ENCODE assay signal across 30 mouse cellular contexts in the genomic region with DNA sequence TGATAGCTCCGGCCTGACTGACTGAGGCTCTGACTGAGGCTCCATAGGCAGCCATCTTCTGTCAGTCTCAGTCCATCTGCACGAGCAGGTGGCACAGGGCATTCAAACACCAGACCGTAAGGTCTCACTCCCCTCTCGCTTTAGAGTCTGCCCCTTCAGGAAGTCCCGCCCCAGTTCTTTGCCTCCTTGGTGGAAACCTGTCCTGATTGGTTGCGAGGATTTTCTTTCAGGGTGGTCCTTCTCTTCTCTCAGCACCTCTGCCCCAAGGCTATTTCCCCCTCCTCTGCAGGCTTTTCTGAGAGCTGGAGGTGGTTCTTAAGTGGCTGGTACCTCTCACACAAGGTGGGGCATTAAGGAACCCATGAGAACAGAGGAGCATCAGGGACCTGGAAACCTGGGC. TPM values are rescaled to one million over a fixed set of nuclear protein-coding genes. Genes with fewer than 3 reads are reported as not detected.
A peak's percentile ranks its signal among the peaks of the same experiment; 100 is the strongest.
DNase-seq lines count a peak whose midpoint lies in the region; ATAC-seq and TF ChIP-seq lines count a peak whose summit lies in the region.
"Had no signal": no experiment of that assay in that cellular context is flagged by ENCODE, and none has a peak within 500 bp of the region (broad histone marks: within the 10 kb centered on the region; RNA-seq: fewer than 3 reads in every experiment).

No protein-coding gene starts in this region.

- no peak for TF ChIP-seq CTCF in ES-Bruce4 (IDR thresholded peaks at IDR 0.05; ENCODE audit: low read depth, low read length)

- no peak overlapping the region for H3K27ac ChIP-seq in ES-Bruce4 (ENCODE audit: insufficient read depth, low read length)
- H3K27ac ChIP-seq in heart, embryonic 11.5 days (ENCODE audit: low read depth, low read length), result no peak overlapping the region
- H3K27ac ChIP-seq: forebrain, embryonic 13.5 days; gastrocnemius, adult 2 months; hindbrain, embryonic 12.5 days; liver, embryonic 13.5 days had no signal

- H3K27me3 ChIP-seq in ES-Bruce4 (ENCODE audit: control insufficient read depth, insufficient read depth, low read length, poor library complexity, severe bottlenecking), result no peaks in the 10 kb centered on the region
- H3K27me3 ChIP-seq in heart, embryonic 11.5 days (ENCODE audit: control insufficient read depth, insufficient read depth, low read length), result peaks cover 7% of the 10 kb centered on the region; the same call in 1 of the 2 replicates

- ATAC-seq in heart, embryonic 11.5 days (replicated peaks; ENCODE audit: insufficient number of reproducible peaks, low FRiP score, low TSS enrichment), result no peak
- ATAC-seq: activated CD4-positive, CD25-positive, alpha-beta regulatory T cell, adult 4 months; CD4-positive, CD25-positive, alpha-beta regulatory T cell, adult 4 months; forebrain, embryonic 13.5 days; intestine, postnatal 0 days had no signal

- WGBS in heart, embryonic 11.5 days (ENCODE audit: insufficient replicate concordance), result 46% methylated on average over 6 of the region's 6 CpGs

- peak overlapping the region; percentile 17; the same call in 1 of the 2 replicates for H3K4me3 ChIP-seq in ES-Bruce4 (ENCODE audit: low read depth, low read length)
- H3K4me3 ChIP-seq in heart, embryonic 11.5 days (ENCODE audit: low read depth, low read length), result no peak overlapping the region
- H3K4me3 ChIP-seq: forebrain, embryonic 13.5 days; gastrocnemius, adult 2 months; heart, embryonic 12.5 days; hindbrain, embryonic 12.5 days; liver, embryonic 13.5 days had no signal

- no peak for TF ChIP-seq EP300 in ES-Bruce4 (IDR thresholded peaks at IDR 0.05; ENCODE audit: insufficient read depth, low read depth, low read length)

- H3K9ac ChIP-seq in ES-Bruce4 (ENCODE audit: low read depth, poor library complexity, severe bottlenecking), result no peak overlapping the region
- no peak overlapping the region for H3K9ac ChIP-seq in heart, embryonic 11.5 days (ENCODE audit: low read depth, low read length)
- H3K9ac ChIP-seq: forebrain, embryonic 13.5 days; heart, embryonic 12.5 days; hindbrain, embryonic 12.5 days; liver, embryonic 13.5 days had no signal

- H3K4me1 ChIP-seq in ES-Bruce4 (ENCODE audit: control insufficient read depth, insufficient read depth, low read length), result no peaks in the 10 kb centered on the region
- 0 out of 2 replicates have a peak, but pooled peaks cover 4% of the 10 kb centered on the region for H3K4me1 ChIP-seq in heart, embryonic 11.5 days (ENCODE audit: control insufficient read depth, insufficient read depth, low read length)
- H3K4me1 ChIP-seq: liver, embryonic 13.5 days had no signal

- TF ChIP-seq POLR2A in ES-Bruce4 (IDR thresholded peaks at IDR 0.05; ENCODE audit: insufficient read depth, low read length), result no peak

- DNase-seq in embryo, embryonic 11 days, result peak; percentile 36
- DNase-seq in embryo, embryonic 10.5 days (ENCODE audit: low spot score), result no peak
- peak; percentile 75 for DNase-seq in ZHBTc4 (ENCODE audit: low read depth, low spot score)
- DNase-seq in retina, postnatal 1 day, result peak; percentile 22
- no peak for DNase-seq in left cerebral cortex, postnatal 14 days (ENCODE audit: low spot score in 2 of 2)
- DNase-seq: adrenal gland, postnatal 14 days; cerebellum, adult 8-10 months; gastrocnemius, adult 2 months; heart, postnatal 10 days; kidney, postnatal 36 days; layer of hippocampus, postnatal 36 days; liver, embryonic 13.5 days; lung, adult 2 months; lung, postnatal 14 days had no signal

- intact Hi-C loops in left cerebral cortex, postnatal 14 days (cut with DNase I), result no loop called here

- H3K9me3 ChIP-seq in ES-Bruce4 (replicated peaks; ENCODE audit: control insufficient read depth, insufficient read depth, low read length, poor library complexity, severe bottlenecking), result no peaks in the 10 kb centered on the region
- H3K9me3 ChIP-seq in heart, embryonic 11.5 days (replicated peaks; ENCODE audit: control insufficient read depth, low read length), result no peaks in the 10 kb centered on the region
- H3K9me3 ChIP-seq: forebrain, embryonic 13.5 days; heart, embryonic 12.5 days; hindbrain, embryonic 12.5 days; liver, embryonic 13.5 days had no signal

- H3K4me2 ChIP-seq in heart, embryonic 11.5 days, result no peak overlapping the region
- H3K4me2 ChIP-seq: forebrain, embryonic 13.5 days; heart, embryonic 12.5 days; hindbrain, embryonic 12.5 days; liver, embryonic 13.5 days; midbrain, embryonic 11.5 days had no signal

- H3K36me3 ChIP-seq in ES-Bruce4 (ENCODE audit: control insufficient read depth, insufficient read depth, low read length, poor library complexity, severe bottlenecking), result no peaks in the 10 kb centered on the region
- no peaks in the 10 kb centered on the region for H3K36me3 ChIP-seq in heart, embryonic 11.5 days (ENCODE audit: control insufficient read depth, insufficient read depth, low read length)
- H3K36me3 ChIP-seq: heart, embryonic 12.5 days; hindbrain, embryonic 12.5 days; liver, embryonic 13.5 days had no signal

RNA-seq across cellular contexts. Expression of gene 1700001C02Rik, which starts 4.6 kb away (rescaled TPM):
- polyA plus RNA-seq in ES-Bruce4 (2011; ENCODE audit: insufficient read depth, insufficient read length, low read depth, missing spikeins), result not detected in 2 replicates
- not detected for total RNA-seq in left cerebral cortex, postnatal 14 days (2021)
- not detected in 2 replicates for polyA plus RNA-seq in heart, embryonic 11.5 days (2014; fragmentation: Nextera tagmentation; extraction: Ambion mirVana)
- total RNA-seq: adrenal gland, postnatal 14 days; gastrocnemius, adult 2 months; granulocyte monocyte progenitor cell, adult 5-6 weeks; heart, postnatal 10 days; layer of hippocampus, postnatal 36 days; left cerebral cortex, postnatal 10 days; megakaryocyte progenitor cell, adult 5-6 weeks had no signal
- polyA plus RNA-seq: activated CD4-positive, CD25-positive, alpha-beta regulatory T cell, adult 4 months; CD4-positive, CD25-positive, alpha-beta regulatory T cell, adult 4 months; heart, embryonic 12.5 days; intestine, postnatal 0 days; kidney, embryonic 14.5 days; limb, embryonic 14.5 days; liver, embryonic 13.5 days; midbrain, embryonic 11.5 days; small intestine, adult 2 months; stomach, embryonic 16.5 days had no signal

RNA-seq across cellular contexts. Expression of gene Otof, which starts 8.7 kb away (rescaled TPM):
- not detected in 2 replicates for polyA plus RNA-seq in ES-Bruce4 (2011; ENCODE audit: insufficient read depth, insufficient read length, low read depth, missing spikeins)
- 10 to 100 TPM; 14.2 to 14.5 TPM for total RNA-seq in left cerebral cortex, postnatal 14 days (2021)
- 0.03 and 0.13 TPM in 2 replicates for polyA plus RNA-seq in heart, embryonic 11.5 days (2014; fragmentation: Nextera tagmentation; extraction: Ambion mirVana)
- total RNA-seq: granulocyte monocyte progenitor cell, adult 5-6 weeks had no signal
- polyA plus RNA-seq: activated CD4-positive, CD25-positive, alpha-beta regulatory T cell, adult 4 months; CD4-positive, CD25-positive, alpha-beta regulatory T cell, adult 4 months had no signal

Comparison
In these comparisons a context has a peak if more than half of its experiments do, and no peak if none do; other contexts are left out.
1. DNase-seq: peak in embryo, embryonic 11 days (single experiment), ZHBTc4 (single experiment) and retina, postnatal 1 day (single experiment); none in embryo, embryonic 10.5 days (single experiment) and left cerebral cortex, postnatal 14 days (0 of 2).